Mouse (Mus musculus) heart, postnatal 0 days (tissue): ENCODE measurements around the gene Mettl2.

Experiments
- CTCF ChIP-seq: IDR thresholded peaks from 2 replicates; pipeline ENCODE4 v1.5.1; 2016; ENCODE audit warnings: antibody characterized with exemption, control low read depth, low read depth
- EP300 ChIP-seq: IDR thresholded peaks from 2 replicates; pipeline ENCODE4 v1.6.1; 2016; ENCODE audit warnings: antibody characterized with exemption, low read depth

DNA sequence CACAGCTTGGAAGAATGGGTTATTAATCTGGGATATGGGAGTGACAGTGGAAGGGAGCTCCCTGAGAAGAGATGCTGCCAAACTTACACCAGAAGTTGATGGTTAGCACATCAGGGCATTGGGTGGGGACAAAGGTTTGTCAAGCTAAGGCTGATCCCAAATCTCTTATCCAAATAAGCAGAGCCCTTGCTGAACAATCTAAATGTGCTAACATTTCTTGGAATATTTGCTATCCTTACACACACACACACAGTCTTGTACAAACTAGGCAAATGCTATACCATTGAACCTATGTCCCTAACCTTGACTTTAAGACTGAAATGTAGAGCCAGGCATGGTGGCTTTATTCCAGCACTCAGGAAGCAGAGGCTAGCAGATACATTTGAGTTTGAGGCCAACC lies 17.3 kb downstream of the Mettl2 start:
- TF ChIP-seq CTCF (no peak), EP300 (no peak)
